Mouse (Mus musculus): ENCODE measurements around the gene Gm10715. TPM values are rescaled to one million over a fixed set of nuclear protein-coding genes. Genes with fewer than 3 reads are reported as not detected.
"Not testable (repeated sequence)": the region's sequence is repeated elsewhere in the genome, so short reads cannot be mapped to it uniquely, and the experiment has no call there.

Gene Gm10715
- polyA plus RNA-seq, 1 experiment: not detected

- H3K36me3 ChIP-seq (ENCODE audit: control insufficient read depth, insufficient read depth): not testable (repeated sequence)
Measured at GRCm38 (mm10) chr9:3026741-3027140, 9.9 kb upstream of the Gm10715 start.

GRCm38 (mm10) chr9:3027200-3027599 is 9.5 kb upstream of the Gm10715 start:
- not testable (repeated sequence) for H3K79me2 ChIP-seq (ENCODE audit: control insufficient read depth, insufficient read depth); H3K27me3 ChIP-seq (ENCODE audit: control insufficient read depth, insufficient read depth, insufficient read length); H3ac ChIP-seq (ENCODE audit: control insufficient read depth, insufficient read length, low read depth); H3K4me3 ChIP-seq (ENCODE audit: insufficient read depth, poor library complexity, severe bottlenecking); H3K36me3 ChIP-seq (ENCODE audit: control insufficient read depth, insufficient read depth); H3K79me3 ChIP-seq (ENCODE audit: low read depth)

More at GRCm38 (mm10) chr9:3026741-3027140, 9.9 kb upstream of the Gm10715 start:
- H3K79me3 ChIP-seq (ENCODE audit: low read depth); H3K79me2 ChIP-seq (ENCODE audit: control insufficient read depth, insufficient read depth); H3K27me3 ChIP-seq (ENCODE audit: control insufficient read depth, insufficient read depth, insufficient read length); H3ac ChIP-seq (ENCODE audit: control insufficient read depth, insufficient read length, low read depth); H3K4me3 ChIP-seq (ENCODE audit: insufficient read depth, poor library complexity, severe bottlenecking): not testable (repeated sequence)

GRCm38 (mm10) chr9:3029276-3030000 is 7.2 kb upstream of the Gm10715 start:
- H3K79me3 ChIP-seq (ENCODE audit: low read depth); H3K27me3 ChIP-seq (ENCODE audit: control insufficient read depth, insufficient read depth, insufficient read length); H3K36me3 ChIP-seq (ENCODE audit: control insufficient read depth, insufficient read depth); H3K4me3 ChIP-seq (ENCODE audit: insufficient read depth, poor library complexity, severe bottlenecking); H3K79me2 ChIP-seq (ENCODE audit: control insufficient read depth, insufficient read depth); H3ac ChIP-seq (ENCODE audit: control insufficient read depth, insufficient read length, low read depth): not testable (repeated sequence)

GRCm38 (mm10) chr9:3030677-3031318 is 5.9 kb upstream of the Gm10715 start:
- H3K36me3 ChIP-seq (ENCODE audit: control insufficient read depth, insufficient read depth); H3K79me2 ChIP-seq (ENCODE audit: control insufficient read depth, insufficient read depth); H3K79me3 ChIP-seq (ENCODE audit: low read depth); H3K27me3 ChIP-seq (ENCODE audit: control insufficient read depth, insufficient read depth, insufficient read length); H3K4me3 ChIP-seq (ENCODE audit: insufficient read depth, poor library complexity, severe bottlenecking); H3ac ChIP-seq (ENCODE audit: control insufficient read depth, insufficient read length, low read depth): not testable (repeated sequence)

GRCm38 (mm10) chr9:3034299-3034698 is 2.4 kb upstream of the Gm10715 start, which contains the start of gene Gm17535:
Gene Gm17535, plus strand, starts transcription at chr9:3034599.
- H3K36me3 ChIP-seq (ENCODE audit: control insufficient read depth, insufficient read depth); H3K79me3 ChIP-seq (ENCODE audit: low read depth); H3ac ChIP-seq (ENCODE audit: control insufficient read depth, insufficient read length, low read depth); H3K79me2 ChIP-seq (ENCODE audit: control insufficient read depth, insufficient read depth); H3K27me3 ChIP-seq (ENCODE audit: control insufficient read depth, insufficient read depth, insufficient read length); H3K4me3 ChIP-seq (ENCODE audit: insufficient read depth, poor library complexity, severe bottlenecking): not testable (repeated sequence)

GRCm38 (mm10) chr9:3038161-3038560 is 1.5 kb downstream of the Gm10715 start:
- not testable (repeated sequence) for H3K36me3 ChIP-seq (ENCODE audit: control insufficient read depth, insufficient read depth); H3ac ChIP-seq (ENCODE audit: control insufficient read depth, insufficient read length, low read depth); H3K4me3 ChIP-seq (ENCODE audit: insufficient read depth, poor library complexity, severe bottlenecking); H3K79me2 ChIP-seq (ENCODE audit: control insufficient read depth, insufficient read depth); H3K79me3 ChIP-seq (ENCODE audit: low read depth); H3K27me3 ChIP-seq (ENCODE audit: control insufficient read depth, insufficient read depth, insufficient read length)

Small RNA genes within 50 kb of the gene (microRNA-seq; reads per million reads assigned to microRNA genes)
- not detected for gene Mir101c (ENCODE audit: borderline microRNAs expressed)

Other genes starting within 250 kb of the Gm10715 start
- gene Gm10722, start 36.0 kb upstream of the Gm10715 start, polyA plus RNA-seq (2012; fragmentation: generic; extraction: Trizol): not detected
- not detected for gene Gm11168, start 33.5 kb upstream of the Gm10715 start, polyA plus RNA-seq (2012; fragmentation: generic; extraction: Trizol)
- not detected for gene Gm10721, start 23.7 kb upstream of the Gm10715 start, polyA plus RNA-seq (2012; fragmentation: generic; extraction: Trizol)
- not detected for gene Gm10720, start 21.2 kb upstream of the Gm10715 start, polyA plus RNA-seq (2012; fragmentation: generic; extraction: Trizol)
- gene Gm10719, start 19.5 kb upstream of the Gm10715 start, polyA plus RNA-seq (2012; fragmentation: generic; extraction: Trizol): not detected
- gene Gm10718, start 13.3 kb upstream of the Gm10715 start, polyA plus RNA-seq (2012; fragmentation: generic; extraction: Trizol): not detected
- not detected for gene Gm10717, start 11.5 kb upstream of the Gm10715 start, polyA plus RNA-seq (2012; fragmentation: generic; extraction: Trizol)
- not detected for gene Gm17535, start 2.3 kb upstream of the Gm10715 start, polyA plus RNA-seq (2012; fragmentation: generic; extraction: Trizol)